Mouse (Mus musculus) forelimb bud, embryonic 11.5 days (tissue): ENCODE data around the gene Fas.

Source experiments
- DNase-seq: peaks from one replicate; pipeline ENCODE4 v3.0.0-alpha.2; 2012; ENCODE audit warnings: low read depth, low spot score

The Fas gene

DNA sequence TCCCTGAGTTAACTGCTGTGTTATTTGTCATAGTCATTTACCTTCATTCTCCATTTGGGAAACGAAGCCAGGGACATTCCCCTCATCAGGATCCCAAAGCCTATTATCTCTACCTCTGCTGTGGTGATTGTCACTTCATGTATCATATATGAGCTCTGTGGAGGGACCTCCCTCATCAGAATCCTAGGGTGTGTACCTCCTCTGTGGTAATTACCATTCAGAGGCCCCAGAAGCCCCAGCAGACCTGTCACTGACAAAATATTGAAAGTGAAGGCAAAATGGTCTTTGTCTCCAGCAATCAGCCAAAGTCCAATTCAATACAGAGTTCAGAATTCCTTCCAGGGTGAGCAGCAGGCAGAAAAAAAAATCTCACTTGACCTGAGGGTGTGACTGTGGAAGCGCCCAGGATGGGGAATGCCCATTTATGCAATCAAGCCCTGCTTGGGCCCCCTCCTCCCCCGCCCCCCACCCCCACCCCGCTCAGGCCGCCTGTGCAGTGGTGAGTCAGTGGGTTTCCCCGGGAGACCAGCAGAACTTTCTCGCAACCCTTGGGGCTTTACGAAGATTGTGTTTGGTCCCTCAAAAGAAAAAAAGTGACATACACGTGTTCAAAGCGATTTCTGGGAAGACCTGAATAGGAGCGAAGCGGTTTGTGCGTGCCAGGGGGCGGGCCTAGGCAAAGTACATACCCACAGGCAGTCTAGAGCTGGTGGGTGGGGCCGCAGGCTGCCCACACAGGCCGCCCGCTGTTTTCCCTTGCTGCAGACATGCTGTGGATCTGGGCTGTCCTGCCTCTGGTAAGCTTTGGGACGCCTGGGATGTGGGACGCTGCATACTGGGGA, at the start of gene Fas:
Gene Fas (plus strand): TSS at position 719 of the 842 bp plus-strand sequence.
- peak; percentile 42 for DNase-seq

DNA sequence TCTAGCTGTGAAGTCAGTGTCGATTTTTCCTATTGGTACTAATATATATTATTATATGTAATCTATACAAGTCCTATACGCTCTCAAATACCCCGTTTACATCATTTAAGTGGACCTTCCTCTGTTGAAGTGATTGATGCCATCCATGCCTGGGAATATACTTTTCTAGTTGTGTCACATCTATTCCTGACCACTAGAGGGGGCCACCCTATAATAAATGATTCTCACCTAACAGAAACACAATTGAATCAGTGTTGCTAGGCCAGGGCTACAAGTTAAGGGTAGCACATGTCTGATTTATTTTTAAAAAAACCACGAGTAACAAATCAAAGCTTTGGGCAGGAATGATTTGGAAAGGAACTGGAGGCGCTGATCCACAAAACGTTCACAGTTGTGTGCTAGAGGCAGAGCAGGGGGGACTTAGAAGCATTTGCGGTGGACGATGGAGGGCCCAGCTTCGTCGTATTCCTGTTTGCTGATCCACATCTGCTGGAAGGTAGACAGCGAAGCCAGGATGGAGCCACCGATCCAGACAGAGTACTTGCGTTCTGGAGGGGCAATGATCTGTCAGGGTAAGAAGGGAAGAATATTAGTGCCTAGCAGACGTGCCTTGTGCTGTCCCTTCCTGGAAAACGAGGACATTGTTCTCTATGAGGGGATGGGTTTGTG, 49.1 kb upstream of the Fas start:
- peak; percentile 51 for DNase-seq

DNA sequence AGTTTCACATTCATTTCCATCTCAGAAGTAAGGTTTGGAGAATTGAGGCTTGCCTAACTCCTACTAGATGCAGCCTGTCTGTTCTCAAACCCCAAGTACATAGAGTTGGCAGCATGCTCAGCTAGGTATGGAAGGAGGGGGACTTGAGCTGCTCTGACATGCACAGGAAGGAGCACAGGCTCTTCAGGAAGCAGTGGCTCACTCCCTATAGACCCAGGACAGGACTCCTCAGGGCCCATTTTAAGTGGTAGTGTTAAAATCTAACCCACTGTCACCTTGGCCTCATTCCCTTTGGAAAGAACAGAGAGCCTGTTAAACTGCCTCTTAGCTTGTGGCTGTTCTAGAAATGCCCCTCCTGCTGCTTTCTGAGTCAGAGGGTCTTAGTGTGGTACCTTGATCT, 47.5 kb upstream of the Fas start:
- no peak for DNase-seq

GRCm38 (mm10) chr19:34244056-34244455, 46.4 kb upstream of the Fas start:
- DNase-seq: peak; percentile 85

- no peak for DNase-seq
These were observed 41.9 kb upstream of the Fas start for GRCm38 (mm10) chr19:34248558-34248957.

DNA sequence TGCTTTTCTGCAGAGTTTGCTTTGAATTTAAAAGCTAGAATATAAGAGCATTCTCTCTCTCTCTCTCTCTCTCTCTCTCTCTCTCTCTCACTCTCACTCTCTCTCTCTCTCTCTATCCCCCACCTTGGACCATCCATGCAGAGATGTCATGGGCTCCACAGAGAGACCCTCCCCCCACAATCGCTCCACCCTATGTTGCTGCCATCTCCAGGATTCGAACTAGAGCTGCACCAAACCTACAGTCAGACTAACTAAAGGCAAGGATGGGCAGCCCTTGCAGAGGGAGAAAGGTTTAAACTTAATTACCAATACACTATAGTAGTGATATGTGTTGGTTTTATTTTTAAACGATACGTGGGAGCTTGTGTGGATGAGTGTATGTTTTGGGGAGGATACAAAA, 39.8 kb upstream of the Fas start:
- no peak for DNase-seq

GRCm38 (mm10) chr19:34251900-34252299, 38.6 kb upstream of the Fas start:
- no peak for DNase-seq

GRCm38 (mm10) chr19:34252450-34252849, 38.0 kb upstream of the Fas start:
- no peak for DNase-seq

GRCm38 (mm10) chr19:34254101-34254879, 36.2 kb upstream of the Fas start:
- no peak for DNase-seq

DNA sequence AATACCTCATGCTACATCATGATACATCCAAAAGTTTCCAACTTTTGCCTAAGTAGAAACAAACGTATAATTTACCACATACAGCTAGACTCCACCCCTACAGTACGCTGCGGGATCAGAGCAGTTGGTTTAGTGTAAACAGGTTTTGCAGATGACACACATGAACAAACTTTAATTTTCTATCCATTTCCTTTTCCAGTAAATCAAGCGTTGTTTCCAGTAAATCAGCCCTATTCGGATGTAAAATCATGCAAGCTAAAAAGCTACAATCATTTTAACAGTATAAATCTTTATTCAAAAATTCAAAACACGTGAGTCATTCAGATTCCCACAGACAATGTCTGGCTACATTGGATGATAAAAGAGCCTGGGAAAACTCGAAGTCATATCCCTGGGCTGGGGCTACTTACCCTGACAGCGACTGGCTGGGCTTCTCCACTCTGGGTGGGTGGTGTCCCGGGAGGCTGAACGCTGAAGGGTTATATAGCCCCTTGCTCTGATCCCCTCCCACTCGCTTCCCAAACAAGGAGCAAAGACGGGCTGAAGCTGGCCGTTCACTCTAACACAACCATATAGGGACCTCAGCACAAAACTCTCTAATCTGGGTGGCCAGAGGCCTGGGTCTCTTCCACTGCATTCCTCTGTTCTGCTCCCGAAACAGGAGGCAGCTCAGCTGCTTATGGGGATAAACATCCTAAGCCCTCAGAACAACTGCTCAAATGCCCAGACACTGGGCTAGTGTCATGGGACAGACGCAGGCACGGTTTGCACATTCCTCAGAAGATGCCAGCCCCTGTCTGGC, 35.4 kb upstream of the Fas start, which contains the start of gene Acta2:
Gene Acta2 (minus strand): TSS at position 711 of the 802 bp plus-strand sequence.
- no peak for DNase-seq

GRCm38 (mm10) chr19:34256149-34256548, 34.3 kb upstream of the Fas start:
- DNase-seq: no peak

GRCm38 (mm10) chr19:34256936-34257335, 33.5 kb upstream of the Fas start:
- DNase-seq: no peak

GRCm38 (mm10) chr19:34262273-34262974, 28.0 kb upstream of the Fas start:
- DNase-seq: no peak

DNA sequence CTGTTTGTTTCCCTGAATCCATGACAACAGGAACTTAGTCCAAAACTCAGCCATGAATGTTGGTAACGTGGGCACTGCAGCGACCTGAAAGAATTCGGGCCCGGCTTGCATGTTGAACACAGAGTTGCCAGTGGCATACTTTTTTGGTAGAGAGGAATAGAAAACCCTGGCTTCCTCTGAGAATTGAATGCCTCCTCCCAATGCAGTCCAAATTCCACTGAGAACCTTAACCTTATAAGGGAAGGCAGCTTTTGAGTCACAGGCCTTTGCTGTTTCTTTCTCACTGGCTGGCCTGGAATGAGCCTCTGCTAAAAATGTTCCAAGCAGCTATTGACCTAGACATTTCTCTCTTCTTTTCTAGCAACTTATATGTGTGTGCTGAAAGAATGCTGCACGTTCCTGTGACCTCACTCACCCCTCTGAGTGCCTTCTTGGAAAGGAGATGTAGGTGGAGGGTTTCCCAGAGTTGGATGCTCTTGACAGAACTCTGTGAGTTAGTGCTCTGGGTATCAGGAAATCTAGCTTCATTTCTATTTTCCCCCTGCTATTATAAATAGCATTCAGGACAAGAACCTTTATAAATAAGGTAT, 24.8 kb upstream of the Fas start:
- no peak for DNase-seq

GRCm38 (mm10) chr19:34268991-34269390, 21.5 kb upstream of the Fas start:
- no peak for DNase-seq

- DNase-seq: no peak
These were observed 20.2 kb upstream of the Fas start for GRCm38 (mm10) chr19:34270106-34270726.

- no peak for DNase-seq
These were observed 19.5 kb upstream of the Fas start for GRCm38 (mm10) chr19:34270824-34271464.

GRCm38 (mm10) chr19:34273073-34273472, 17.4 kb upstream of the Fas start:
- DNase-seq: no peak

DNA sequence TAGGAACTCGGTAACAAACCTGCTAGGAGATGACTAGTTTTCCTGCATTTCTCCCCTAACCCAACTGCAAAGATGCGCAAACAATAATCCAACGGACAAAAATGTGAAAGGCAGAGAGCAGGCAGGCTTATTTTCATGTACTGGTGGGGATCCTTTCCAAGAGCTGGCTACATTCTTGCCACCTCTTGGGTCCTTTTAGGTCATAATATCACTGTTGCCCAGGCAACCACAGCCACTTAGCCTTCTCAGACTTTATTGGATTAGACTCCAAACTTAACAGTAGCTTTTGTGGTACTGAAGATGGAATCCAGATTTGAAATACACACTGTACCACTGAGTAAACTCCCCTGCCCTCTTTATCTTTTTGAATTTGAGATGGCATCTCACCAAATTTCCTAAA, 12.4 kb upstream of the Fas start:
- DNase-seq: no peak
